Mouse (Mus musculus): ENCODE measurements around the gene Kcnmb1.

DNA sequence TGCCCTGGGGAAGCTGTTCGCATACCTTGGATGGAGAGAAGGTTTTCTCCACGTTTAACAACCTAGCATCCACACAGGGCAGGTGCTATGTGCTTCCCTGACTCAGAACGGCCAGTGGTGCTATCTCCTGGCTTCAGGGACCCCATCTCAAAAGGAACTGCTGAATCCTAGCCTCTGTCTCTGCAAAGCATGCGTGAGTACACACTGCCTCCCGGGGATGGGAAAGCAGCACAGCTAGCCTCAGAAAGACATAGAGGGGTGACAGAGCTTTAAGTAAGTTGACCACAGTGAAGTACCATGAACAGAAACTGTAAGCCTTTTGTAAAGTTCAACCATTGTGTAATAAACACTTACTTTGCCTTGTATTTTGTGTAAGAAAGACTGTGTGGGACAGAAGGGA is 30.7 kb downstream of the Kcnmb1 start:
- TF ChIP-seq CTCF (conservative IDR thresholded peaks at IDR 0.05 in 1 of 2, IDR thresholded peaks at IDR 0.05 in 1 of 2; ENCODE audit: low read depth in 2 of 2, low read length in 2 of 2) (peak in 1 of 2 experiments; percentile 21; a peak in 1 of 4 replicates), JUN (IDR thresholded peaks at IDR 0.05; ENCODE audit: insufficient read depth, low read depth, low read length) (no peak), GABPA (IDR thresholded peaks at IDR 0.05; ENCODE audit: insufficient replicate concordance, low read depth, low read length) (no peak), ZC3H11A (IDR thresholded peaks at IDR 0.05; ENCODE audit: low read depth, low read length) (no peak)

Data from CH12.LX (cell line).